Mouse (Mus musculus) liver, adult 2 months (tissue): ENCODE data around the gene Tmem199.
A peak's percentile ranks its signal among the peaks of the same experiment; 100 is the strongest.

ENCODE experiments used
- CTCF ChIP-seq: fragments of 200-500 bp; IDR thresholded peaks from 2 replicates; pipeline ENCODE4 v1.5.1; 2011; ENCODE audit warnings: low read depth, low read length, control low read depth
- POLR2A ChIP-seq: fragments of 200-500 bp; IDR thresholded peaks from 2 replicates; pipeline ENCODE4 v1.6.1; 2011; ENCODE audit warnings: low read length, control low read depth; ENCODE audit not compliant: insufficient read depth; ENCODE audit errors: extremely low read depth

GRCm38 (mm10) chr11:78502909-78503650 lies 8.9 kb downstream of the Tmem199 start, which contains the start of gene Sebox:
- TF ChIP-seq CTCF: no peak
- TF ChIP-seq POLR2A: 0 out of 2 replicates have a peak, but pooled peaks have one; percentile 27
